Mouse (Mus musculus) lung, postnatal 0 days (tissue): Measurements from ENCODE around the gene Kbtbd7. TPM values are rescaled to one million over a fixed set of nuclear protein-coding genes. Genes with fewer than 3 reads are reported as not detected.

ENCODE experiments used
- ATAC-seq: fragments of 200-750 bp; cut with Nextera tagmentation; 2 replicates; pipeline ENCODE4 v1.8.0; 2017; ENCODE audit warnings: moderate library complexity
- DNase-seq: peaks from one replicate; pipeline ENCODE4 v3.0.0-alpha.2; 2016; ENCODE audit warnings: low spot score
- H3K27ac ChIP-seq: fragments of 300-500 bp; sonication (generic); 2 replicates; pipeline ENCODE4 v1.5.1; 2014; ENCODE audit warnings: antibody characterized with exemption, mild to moderate bottlenecking, low read length, mixed read lengths
- H3K27me3 ChIP-seq: fragments of 300-500 bp; sonication (generic); replicated peaks from 2 replicates; pipeline ENCODE4 v1.6.1; 2014; ENCODE audit warnings: low read length, mixed read lengths; ENCODE audit not compliant: insufficient read depth
- H3K36me3 ChIP-seq: fragments of 300-500 bp; sonication (generic); 2 replicates; pipeline ENCODE4 v1.6.1; 2014; ENCODE audit warnings: low read length, mixed read lengths; ENCODE audit not compliant: insufficient read depth
- H3K4me1 ChIP-seq: fragments of 300-500 bp; sonication (generic); 2 replicates; pipeline ENCODE4 v1.6.1; 2014; ENCODE audit warnings: antibody characterized with exemption, low read depth, low read length, mixed read lengths; ENCODE audit not compliant: insufficient read depth
- H3K4me2 ChIP-seq: fragments of 300-500 bp; sonication (generic); replicated peaks from 2 replicates; pipeline ENCODE4 v1.6.1; 2014; ENCODE audit warnings: low read depth, mild to moderate bottlenecking, low read length, moderate library complexity, mixed read lengths
- H3K4me3 ChIP-seq: fragments of 300-500 bp; sonication (generic); 2 replicates; pipeline ENCODE4 v1.5.1; 2014; ENCODE audit warnings: low read depth, low read length
- H3K9ac ChIP-seq: fragments of 300-500 bp; sonication (generic); replicated peaks from 2 replicates; pipeline ENCODE4 v1.6.1; 2014; ENCODE audit warnings: low read depth, mild to moderate bottlenecking
- H3K9me3 ChIP-seq: fragments of 300-500 bp; sonication (generic); 2 replicates; pipeline ENCODE4 v1.6.1; 2016; ENCODE audit warnings: low read length, mixed read lengths
- CTCF ChIP-seq: IDR thresholded peaks from 2 replicates; pipeline ENCODE4 v1.5.1; 2016; ENCODE audit warnings: antibody characterized with exemption, mild to moderate bottlenecking
- EP300 ChIP-seq: IDR thresholded peaks from 2 replicates; pipeline ENCODE4 v1.6.1; 2016; ENCODE audit warnings: antibody characterized with exemption, mild to moderate bottlenecking, control low read depth
- WGBS: fragments of 180-500 bp; shearing (Covaris S2); extraction: QIAGEN DNeasy Blood & Tissue Kit; methylation state at CpG from one replicate; pipeline ENCODE4 v1.1.7; 2014; 5-methylcytosine and 5-hydroxymethylcytosine counted together
- polyA plus RNA-seq: library from polyadenylated mRNA; unstranded; fragments of >200 nt; fragmentation: Nextera tagmentation; extraction: Ambion mirVana; gene quantifications from 2 replicates; pipeline ENCODE4 v1.2.1, GENCODE M21; 2015

The Kbtbd7 gene
- polyA plus RNA-seq, 1 experiment from 2014 or later: 5.8 TPM

DNA sequence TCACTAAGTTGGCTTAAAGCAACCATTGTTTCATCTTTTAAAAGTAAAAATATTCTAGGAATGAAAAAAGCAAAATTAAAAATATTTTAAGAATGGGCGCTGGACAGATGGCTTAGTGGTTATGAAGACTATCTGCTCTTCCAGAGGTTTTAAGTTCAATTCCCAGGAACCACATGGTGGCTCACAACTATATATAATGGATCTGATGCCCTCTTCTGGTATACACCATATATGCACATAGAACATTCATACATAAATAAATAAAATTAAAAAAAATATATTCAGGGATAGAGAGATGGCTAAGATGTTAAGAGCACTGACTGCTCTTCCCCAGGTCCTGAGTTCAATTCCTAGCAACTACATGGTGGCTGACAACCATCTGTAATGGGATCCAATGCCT lies 39.3 kb downstream of the Kbtbd7 start:
- peaks cover 31% of the 10 kb centered on the region for H3K36me3 ChIP-seq
- 0 out of 2 replicates have a peak, but pooled peaks have one; percentile 1 for TF ChIP-seq CTCF
- no peak for TF ChIP-seq EP300
- DNase-seq: peak; percentile 18

DNA sequence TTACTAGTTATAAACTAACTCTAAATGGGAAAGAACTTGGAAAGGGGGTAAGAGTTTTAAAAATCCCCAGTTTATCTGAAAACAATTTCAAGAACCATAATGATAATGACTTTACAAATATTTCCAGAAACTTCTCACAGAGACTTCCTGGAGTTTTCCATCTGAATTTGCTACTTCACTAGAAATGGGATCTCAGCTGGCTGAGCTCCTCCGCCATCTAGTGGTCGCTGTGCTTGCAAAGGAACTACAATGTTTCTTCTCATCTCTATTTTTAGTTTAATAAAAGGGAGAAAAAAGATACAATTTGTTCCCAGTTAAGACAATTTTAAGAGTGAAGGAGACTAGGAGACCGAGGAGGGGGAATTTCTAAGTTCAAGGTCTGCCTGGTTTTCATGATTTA lies 41.3 kb downstream of the Kbtbd7 start:
- Histone ChIP-seq H3K4me2 (no peak overlapping the region), H3K27ac (no peak overlapping the region), H3K9ac (no peak overlapping the region), H3K9me3 (no peaks in the 10 kb centered on the region), H3K4me3 (no peak overlapping the region), H3K27me3 (no peaks in the 10 kb centered on the region), H3K36me3 (peaks cover 32% of the 10 kb centered on the region), H3K4me1 (no peaks in the 10 kb centered on the region)
- TF ChIP-seq EP300 (no peak), CTCF (peak; percentile 80)
- WGBS: 16% methylated on average over 3 of the region's 3 CpGs
- ATAC-seq (no peak), DNase-seq (peak; percentile 85)

More for the DNA sequence above, 39.3 kb downstream of the Kbtbd7 start:
- Histone ChIP-seq H3K9ac (no peak overlapping the region), H3K27me3 (no peaks in the 10 kb centered on the region), H3K4me3 (no peak overlapping the region), H3K4me1 (no peaks in the 10 kb centered on the region), H3K4me2 (no peak overlapping the region), H3K27ac (no peak overlapping the region), H3K9me3 (no peaks in the 10 kb centered on the region)
- 69% methylated on average over 1 of the region's 1 CpGs for WGBS
- ATAC-seq: no peak

DNA sequence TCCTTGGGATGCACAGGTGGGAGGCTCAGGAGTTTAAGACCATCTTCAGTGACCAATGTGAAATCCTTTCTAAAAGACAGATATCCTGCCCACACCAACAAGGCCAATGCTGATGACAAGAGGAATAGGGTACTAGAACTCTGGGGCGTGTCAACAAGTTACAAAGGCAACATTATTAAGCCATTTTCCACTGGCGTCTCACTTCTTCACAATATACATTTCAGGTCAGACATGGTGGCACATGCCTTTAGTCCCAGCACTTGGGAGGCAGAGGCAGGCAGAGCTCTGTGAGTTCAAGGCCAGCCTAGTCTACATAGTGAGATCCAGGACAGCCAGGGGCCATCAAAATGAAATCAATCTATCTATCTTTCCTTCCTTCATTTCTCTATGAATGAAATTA lies 47.1 kb downstream of the Kbtbd7 start:
- Histone ChIP-seq H3K9ac (no peak overlapping the region), H3K36me3 (peaks cover 34% of the 10 kb centered on the region), H3K4me1 (no peaks in the 10 kb centered on the region), H3K27me3 (no peaks in the 10 kb centered on the region), H3K4me3 (no peak overlapping the region), H3K27ac (no peak overlapping the region), H3K9me3 (no peaks in the 10 kb centered on the region), H3K4me2 (no peak overlapping the region)
- DNase-seq: no peak
- TF ChIP-seq EP300: no peak
- no peak for TF ChIP-seq CTCF
- ATAC-seq: no peak
- 92% methylated on average over 2 of the region's 2 CpGs for WGBS

Other genes starting within 250 kb of the Kbtbd7 start
- not detected in 2 replicates for gene Zfp957, start 179.1 kb upstream of the Kbtbd7 start, polyA plus RNA-seq
- gene Rgcc, start 124.9 kb upstream of the Kbtbd7 start, polyA plus RNA-seq: 357 and 645 TPM in 2 replicates
- gene Naa16, start 35.7 kb upstream of the Kbtbd7 start, polyA plus RNA-seq: 23.5 and 24.0 TPM in 2 replicates
- 6.6 and 7.6 TPM in 2 replicates for gene Mtrf1, start 28.7 kb upstream of the Kbtbd7 start, polyA plus RNA-seq
- 0.36 TPM in 2 replicates for gene Kbtbd6, start 25.3 kb downstream of the Kbtbd7 start, polyA plus RNA-seq
- gene Elf1, start 54.7 kb downstream of the Kbtbd7 start, polyA plus RNA-seq: 21.0 and 25.7 TPM in 2 replicates
- 35.8 and 37.6 TPM in 2 replicates for gene Wbp4, start 55.0 kb downstream of the Kbtbd7 start, polyA plus RNA-seq
- 96.8 and 104 TPM in 2 replicates for gene Sugt1, start 161.2 kb downstream of the Kbtbd7 start, polyA plus RNA-seq
- 0.23 and 0.26 TPM in 2 replicates for gene Cnmd, start 235.7 kb downstream of the Kbtbd7 start, polyA plus RNA-seq